Mouse (Mus musculus) left cerebral cortex, postnatal 10 days (tissue): Measurements from ENCODE around the gene Pde4a. TPM values are rescaled to one million over a fixed set of nuclear protein-coding genes. Genes with fewer than 3 reads are reported as not detected.

Experiments
- DNase-seq, 2 experiments: peaks; one replicate each; pipeline ENCODE4 v3.0.0; 2021 to 2022; ENCODE audit warnings: low spot score in 2 of 2, mixed read lengths in 1 of 2; ENCODE audit errors: extremely low spot score in 1 of 2
- intact Hi-C: fragments of 180-260 bp; cut with DNase I; formaldehyde crosslinking; loops from one replicate; pipeline ENCODE4 v1.15.1; 2025
- total RNA-seq, 2 experiments: library from RNA; stranded (reverse); gene quantifications; 2 replicates each; pipeline ENCODE4 v1.2.3; 2021

Pde4a gene
- total RNA-seq, 2 experiments from 2014 or later: 65.6 to 67.5 TPM

DNA sequence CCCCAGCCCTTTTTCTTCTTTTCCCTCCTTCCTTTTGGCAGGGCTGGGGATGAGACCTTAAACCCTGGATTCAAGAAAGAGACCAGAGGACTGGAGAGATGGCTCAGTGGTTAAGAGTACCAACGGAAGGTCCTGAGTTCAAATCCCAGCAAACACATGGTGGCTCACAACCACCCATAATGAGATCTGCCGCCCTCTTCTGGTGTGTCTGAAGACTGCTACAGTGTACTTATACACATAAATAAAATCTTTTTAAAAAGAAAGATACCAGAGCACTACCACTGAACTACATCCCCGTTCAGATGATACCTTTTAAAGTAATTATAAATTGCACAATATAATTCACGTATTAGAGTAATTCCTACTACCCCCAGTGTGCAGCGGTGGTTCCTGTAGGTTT, 67.4 kb downstream of the Pde4a start:
- no peak for DNase-seq
- intact Hi-C loops: no loop called here

DNA sequence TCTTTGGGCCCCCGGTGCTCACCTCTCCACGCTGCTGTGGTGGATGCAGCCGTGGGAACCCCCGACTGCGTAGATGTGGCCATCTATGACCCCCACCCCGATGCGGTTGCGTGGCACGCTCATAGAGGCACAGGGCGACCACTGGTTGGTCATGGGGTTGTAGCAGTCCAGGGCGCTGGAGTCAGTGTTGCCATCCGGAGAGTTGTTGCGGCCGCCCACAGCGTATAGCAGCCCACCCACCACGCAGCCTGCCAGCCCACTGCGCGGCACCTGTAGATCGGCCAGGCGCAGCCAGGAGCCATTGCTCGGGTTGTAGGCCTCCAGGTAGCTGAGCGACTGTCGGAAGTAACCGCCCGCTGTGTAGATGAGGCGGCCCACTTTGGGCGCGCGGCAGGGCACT, 67.9 kb downstream of the Pde4a start:
- DNase-seq: no peak
- intact Hi-C loops: no loop called here

DNA sequence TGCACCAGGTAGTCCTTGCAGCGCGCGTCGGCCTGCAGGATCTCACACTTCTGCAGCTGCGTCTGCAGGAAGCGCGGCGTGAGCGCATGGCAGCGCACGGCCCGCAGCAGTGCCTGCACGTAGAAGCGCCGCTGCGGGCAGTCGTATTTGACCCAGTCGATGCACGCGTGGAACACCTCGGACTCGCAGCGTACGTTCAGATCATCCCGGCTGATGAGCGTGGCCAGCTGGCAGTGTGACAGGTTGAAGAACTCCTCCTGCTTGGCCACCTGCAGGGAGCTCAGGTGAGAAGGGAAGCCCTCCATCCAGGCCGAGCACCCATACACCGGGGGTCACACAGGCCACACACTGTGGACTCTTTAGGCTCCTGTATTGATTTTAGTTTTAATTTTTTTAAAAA, 68.3 kb downstream of the Pde4a start:
- intact Hi-C loops: no loop called here

DNA sequence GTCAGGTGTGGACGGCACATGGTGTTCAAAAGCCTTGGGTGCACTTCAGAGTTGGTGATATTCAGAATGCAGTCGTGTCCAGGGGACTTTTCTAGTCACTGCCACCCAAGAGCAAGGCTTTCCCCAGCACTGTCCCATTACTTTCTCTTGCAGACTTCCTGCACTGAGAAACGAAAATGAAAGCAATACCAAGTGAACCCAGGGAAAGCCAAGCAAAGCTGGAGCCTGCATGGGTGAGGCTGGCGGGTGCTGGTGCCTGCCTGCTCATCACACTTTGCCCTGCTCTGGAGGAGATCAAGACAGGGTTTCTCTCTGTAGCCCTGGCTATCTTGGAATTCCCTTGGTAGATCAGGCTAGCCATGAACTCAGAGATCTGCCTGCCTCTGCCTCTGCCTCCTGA, 69.8 kb downstream of the Pde4a start:
- no peak for DNase-seq
- intact Hi-C loops: no loop called here

More for the DNA sequence above, 68.3 kb downstream of the Pde4a start:
- DNase-seq: no peak

DNA sequence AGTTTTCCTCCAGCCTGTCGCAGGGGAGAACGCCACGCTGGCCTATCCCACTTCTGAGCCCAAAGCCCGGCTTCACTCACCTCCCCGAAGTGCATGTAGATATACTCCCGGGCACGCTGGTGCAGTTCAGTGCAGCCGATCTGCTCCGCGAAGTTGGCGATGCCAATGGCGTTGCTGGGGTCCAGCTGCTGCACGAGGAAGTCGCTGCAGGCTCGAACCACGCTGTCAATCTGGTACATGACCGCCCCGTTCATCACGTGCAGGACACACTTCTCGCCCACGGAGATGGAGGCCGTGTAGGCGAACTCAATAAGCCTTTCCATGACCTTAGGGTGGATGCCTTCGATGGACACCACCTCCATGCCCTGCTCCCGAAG, 71.5 kb downstream of the Pde4a start:
- DNase-seq: no peak
- intact Hi-C loops: no loop called here

DNA sequence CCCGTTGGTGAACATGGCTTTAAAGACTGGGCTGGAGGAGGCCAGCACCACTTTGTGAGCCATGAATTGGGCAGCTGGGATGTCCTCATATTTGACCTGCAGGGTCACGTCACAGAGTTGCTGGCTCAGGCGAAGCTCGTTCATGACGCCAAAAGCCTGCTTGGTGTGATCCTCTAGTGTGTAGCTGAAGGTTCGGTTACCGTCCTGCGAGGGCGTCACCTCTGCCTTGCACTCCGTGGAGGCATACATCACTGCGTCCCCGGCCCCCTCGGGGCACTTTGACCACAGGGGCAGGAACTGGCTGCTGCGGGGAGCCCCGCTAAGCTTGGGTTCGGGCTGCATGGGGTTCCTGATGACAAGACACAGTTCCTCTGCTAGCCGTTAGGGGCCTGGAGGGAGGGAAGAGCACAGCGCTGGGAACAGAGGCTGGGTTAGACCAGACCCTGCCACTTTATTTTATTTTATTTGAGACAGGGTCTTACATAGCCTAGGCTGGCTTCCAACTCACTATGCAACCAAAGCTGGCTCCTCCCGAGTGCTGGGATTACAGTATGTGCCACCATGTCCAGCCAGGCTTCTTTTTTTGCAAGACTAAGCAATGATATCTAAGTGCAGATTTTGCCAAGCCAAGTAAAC, 72.0 kb downstream of the Pde4a start:
- intact Hi-C loops: no loop called here
- peak in 1 of 2 experiments; percentile 57 for DNase-seq

DNA sequence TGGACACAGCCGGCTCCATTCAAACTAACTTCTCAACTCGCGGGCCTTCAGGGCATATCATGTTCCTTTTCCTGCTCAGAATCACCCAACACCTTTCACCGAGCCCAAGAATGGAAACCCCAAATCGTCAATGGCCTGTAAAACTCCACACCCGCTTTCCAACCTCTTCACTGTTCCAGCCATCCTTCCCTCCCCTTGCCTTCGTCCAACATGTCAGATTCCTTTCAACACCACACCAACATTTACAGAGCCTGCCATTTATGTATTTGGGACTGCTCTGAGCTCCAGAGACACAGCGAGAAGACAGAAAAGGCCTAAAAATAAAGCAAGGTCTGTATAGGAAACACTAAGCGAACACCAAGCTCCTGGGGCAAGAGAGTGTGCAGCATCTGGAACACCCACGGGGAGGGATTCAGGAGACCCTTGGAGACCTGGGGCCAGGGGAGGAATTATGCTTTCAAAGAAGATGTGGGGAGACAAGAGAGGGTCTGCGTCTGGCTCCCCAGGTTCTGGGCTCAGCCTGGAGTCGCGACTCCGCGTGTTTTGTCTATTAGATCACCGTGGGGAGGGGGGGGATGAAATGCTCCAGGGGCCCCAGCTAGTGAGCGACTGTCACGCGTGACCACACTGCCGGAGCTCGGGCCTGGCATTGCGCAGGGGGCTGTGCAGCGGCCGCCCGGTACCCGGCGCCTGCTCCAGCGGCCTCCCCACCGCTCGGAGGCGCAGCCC, 72.7 kb downstream of the Pde4a start:
- no peak for DNase-seq
- intact Hi-C loops: no loop called here

DNA sequence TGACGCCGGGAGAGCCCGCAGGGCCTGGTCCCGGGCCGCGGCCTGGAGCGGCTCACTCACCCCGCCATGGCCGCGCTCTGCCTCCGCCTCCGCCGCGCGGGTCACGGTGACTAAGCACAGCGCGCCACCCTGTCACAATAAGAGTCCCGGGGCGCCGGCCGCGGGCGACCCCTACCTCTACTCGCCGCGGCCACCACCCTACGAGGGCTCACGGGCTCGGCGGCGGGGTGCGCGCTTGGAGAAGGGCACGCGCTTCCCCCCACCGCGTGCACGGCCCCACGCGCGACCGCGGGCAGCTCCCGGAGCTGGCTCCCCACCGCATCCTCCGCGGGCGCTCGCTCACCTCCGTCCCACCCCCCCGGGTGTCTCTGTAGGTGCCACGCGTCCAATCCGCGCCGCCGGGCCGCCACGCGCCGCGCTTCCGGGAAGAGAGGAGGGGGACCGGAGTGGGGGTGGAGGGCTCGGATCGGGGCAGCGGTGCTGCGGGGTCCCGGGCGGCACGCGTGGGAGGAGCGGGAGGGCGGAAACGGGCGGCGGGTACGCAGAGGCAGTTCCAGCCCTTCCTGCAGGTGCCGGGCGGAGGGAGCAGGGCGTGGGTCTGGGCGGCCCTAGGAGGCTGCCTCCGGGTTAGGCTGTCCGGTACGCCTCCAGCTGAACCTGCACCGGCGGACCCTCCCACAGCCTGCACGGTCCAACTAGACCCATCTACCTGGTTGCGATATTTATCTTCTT, 73.4 kb downstream of the Pde4a start, which contains the start of gene Keap1:
TSS of gene Keap1 (minus strand) at position 629 of the 732 bp plus-strand sequence.
- intact Hi-C loops: no loop called here
- DNase-seq: peak in 1 of 2 experiments; percentile 88

DNA sequence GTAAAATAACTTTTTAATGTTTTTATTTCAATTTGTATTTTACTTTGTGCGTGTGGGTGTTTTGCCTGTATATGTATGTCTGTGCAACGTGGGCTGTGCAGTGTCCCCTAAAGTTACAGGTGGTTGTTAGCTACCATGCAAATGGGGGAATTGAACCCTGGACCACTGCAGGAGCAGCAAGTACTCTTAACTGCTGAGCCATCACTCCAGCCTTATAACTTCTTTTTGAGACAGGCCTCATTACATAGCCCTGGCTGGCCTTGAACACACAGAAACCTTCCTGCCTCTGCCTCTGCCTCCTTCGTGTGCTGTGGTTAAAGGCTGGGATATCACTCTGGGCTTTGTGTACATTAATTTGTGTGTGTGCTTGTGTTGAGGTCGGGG, 73.9 kb downstream of the Pde4a start:
- no peak for DNase-seq

DNA sequence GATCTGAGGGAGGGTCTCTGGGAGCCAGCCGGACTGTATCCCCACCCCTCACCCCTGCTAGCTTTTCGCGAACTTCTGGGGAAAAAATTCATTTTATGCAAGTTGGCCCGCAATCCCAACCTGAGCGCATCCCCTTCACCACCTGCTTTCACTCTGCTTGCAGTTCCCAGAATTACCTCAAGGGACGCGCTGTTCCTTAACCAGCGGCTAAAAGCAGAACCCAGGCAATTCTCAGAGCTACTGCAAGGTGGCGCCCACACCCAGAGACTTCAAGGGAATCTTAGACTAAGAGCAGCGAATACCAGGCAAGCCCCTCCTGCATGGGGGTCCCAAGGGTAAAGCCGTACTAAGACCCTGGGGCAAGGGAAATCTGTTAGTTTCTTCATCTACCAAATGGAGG, 75.8 kb downstream of the Pde4a start:
- peak; percentile 65 to 87 for DNase-seq
- intact Hi-C loops: no loop called here

More for the DNA sequence above, 73.9 kb downstream of the Pde4a start:
- intact Hi-C loops: no loop called here

DNA sequence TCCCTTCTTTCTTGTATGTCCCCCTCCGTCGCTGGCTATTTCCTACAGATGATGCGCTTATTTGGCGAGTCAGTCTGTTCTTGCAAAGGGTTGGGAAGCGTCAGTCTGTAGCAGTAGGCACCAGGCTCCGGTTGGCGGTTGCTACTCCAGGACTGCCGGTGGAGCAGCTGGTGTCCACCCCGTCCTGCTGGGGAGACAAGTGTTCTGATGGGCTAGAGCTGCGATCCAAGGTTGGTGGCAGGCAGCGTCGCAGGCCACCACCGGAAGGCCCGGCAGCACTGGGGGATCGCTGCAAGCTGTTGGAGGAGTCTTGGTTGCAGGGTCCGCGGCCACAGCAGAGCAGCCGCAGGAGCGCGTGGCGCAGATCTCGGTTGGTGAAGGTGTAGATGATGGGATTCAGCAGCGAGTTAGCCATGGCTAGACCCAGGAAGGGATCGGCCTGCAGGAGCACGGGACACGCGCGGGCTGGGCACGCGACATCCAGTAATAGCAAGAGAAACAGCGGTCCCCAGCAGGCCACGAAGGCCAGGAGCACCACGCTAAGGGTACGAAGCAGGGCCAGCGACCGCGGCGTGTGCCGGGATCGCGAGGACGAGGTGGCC, 78.4 kb downstream of the Pde4a start:
- DNase-seq: no peak
- intact Hi-C loops: no loop called here

DNA sequence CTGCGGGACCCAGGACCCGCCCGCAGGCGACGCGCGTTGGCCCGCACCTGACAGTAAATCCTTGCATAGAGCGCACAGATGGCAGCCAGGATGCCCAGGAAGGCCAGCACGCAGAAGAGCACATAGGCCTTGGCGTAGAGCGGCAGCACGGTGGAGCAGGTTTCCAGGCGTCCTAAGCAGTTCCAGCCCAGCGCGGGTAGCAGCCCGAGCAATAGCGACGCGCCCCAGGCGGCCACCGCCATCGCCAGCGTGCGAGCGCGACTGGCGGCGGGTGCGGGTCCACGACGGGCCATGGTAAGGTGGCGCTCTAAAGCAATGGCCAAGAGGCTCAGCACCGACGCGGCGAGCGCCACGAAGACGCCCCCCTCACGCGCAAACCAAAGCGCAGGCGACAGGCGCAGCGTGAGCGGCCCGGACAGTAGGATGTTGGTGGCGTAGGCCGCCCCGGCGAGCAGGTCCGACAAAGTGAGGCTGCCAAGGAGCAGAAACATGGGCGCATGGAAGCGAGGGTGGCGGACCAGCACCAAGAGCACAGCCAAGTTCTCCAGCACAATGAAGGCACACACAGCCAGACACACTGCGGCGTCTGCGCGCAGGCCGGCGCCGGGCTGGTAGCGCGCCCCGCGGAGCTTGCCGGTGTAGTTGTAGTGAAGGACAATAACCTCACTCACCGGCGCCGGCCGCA, 79.1 kb downstream of the Pde4a start:
- intact Hi-C loops: no loop called here
- DNase-seq: no peak

DNA sequence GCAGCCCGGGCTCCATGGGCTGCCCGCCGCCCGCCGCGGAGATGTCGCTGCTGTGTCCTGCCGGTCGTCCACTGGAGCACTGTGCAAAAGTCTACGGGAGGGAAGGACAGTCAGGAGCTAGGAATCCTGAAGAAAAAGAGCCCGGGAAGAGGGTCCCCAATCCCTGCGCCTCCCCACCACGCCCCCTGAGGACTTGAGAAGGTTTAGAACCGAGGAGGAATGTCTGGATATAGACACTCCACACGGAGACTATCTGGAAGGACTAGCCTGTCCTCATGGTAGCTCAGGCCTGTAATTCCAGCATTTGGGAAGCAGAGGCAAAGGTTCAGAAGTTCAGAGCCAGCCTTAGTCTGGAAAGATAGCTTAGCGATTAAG, 79.6 kb downstream of the Pde4a start:
- DNase-seq: no peak
- intact Hi-C loops: no loop called here

DNA sequence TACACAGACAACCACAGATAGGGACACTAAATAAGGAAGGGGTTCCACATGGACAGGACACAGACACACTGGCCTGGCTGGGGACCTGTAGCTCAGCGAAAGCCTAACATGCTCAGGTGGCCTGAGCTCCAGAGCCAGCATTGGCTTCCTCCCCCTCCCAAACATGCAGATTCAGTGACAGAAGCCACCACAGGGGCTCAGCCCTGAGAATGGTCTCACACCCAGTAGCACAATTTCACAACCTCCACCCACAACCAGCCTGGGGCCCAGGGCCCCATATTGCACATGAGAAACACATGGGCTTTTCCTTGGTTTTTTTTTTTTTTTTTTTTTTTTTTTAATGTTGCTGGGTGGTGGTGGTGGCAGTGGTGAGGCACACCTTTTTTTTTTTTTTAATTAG, 80.8 kb downstream of the Pde4a start:
- DNase-seq: no peak

DNA sequence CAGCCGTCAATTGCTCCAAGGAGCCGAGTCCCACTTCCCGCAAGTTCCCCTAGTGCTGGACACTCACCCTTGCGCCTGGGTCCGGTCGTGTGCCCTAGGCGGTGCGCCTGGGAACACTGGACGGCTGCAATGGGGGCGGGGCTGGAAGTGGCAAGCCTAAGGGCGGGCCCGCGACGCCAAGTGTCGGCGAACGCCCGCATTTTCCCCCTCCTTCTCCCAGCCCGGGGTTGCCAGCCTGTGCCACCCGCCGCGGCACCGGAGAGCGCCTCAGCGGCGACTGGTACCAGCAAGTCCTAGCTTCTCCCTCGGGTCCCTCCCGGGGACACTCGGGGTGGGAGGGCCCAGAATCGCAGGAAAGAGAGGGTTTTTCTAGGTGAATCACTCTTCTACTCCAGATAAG, 82.8 kb downstream of the Pde4a start, which contains the start of gene S1pr5:
TSS of gene S1pr5 (minus strand) at position 118 of the 400 bp plus-strand sequence.
- no peak for DNase-seq
- intact Hi-C loops: no loop called here

More for the DNA sequence above, 80.8 kb downstream of the Pde4a start:
- intact Hi-C loops: no loop called here

DNA sequence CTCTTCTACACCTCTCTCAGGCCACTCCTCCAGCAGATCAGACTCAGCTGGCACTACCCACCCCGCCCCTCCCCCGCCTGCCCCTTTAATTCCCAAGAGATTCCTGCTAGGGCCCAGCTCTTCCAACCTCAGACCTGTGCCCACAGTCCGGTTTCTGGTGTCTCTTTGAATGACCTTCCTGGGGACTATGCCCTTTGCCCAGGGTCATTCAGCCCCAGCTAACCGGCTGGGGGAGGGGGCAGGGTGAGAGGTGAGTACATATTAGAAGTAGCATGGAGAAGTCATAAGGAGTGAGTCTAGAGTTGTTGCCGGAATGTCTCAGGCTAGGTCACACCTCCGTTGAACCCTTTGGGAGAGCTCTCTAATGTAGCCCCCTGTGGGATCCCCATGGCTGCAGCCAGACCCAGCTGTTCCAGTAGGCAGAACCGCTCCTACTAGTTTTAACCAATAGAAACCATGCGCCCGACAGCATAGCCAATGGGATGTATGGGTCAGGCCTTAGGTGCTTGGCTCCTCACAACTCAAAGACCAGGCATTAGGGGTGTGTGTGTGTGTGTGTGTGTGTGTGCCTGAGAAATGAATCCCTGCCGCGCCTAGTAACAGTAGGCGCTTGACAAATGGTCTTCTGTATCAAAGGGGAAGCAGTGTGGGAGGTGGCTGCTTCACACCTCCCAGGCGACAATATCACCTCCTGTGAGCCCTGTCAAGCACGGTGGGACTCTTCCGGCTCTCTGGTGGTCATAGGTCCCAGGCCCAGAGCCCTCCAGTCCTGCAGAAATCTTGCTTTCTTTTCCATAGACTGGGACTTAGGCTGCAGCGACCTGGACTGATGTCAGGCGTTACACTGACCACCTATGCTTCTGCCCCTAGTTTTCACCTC, 84.4 kb downstream of the Pde4a start:
- DNase-seq: no peak
- intact Hi-C loops: no loop called here

DNA sequence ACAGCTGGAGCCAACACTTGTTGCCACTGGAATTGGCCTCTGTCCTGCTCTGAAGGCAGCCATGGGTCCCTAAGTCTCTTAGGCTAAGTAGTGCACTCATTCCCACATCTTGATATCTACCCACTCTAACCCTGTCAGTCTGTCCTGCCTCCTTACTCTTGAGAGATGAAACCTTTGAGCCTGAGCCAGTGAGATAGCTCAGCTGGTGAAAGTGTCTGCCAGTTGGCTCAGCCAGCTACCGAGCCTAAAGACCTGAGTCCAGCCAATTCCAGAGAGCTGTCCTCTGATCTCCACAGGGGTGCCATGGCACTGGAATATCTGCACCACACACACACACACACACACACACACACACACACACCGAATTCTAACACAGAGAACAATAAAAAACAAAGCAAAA, 85.0 kb downstream of the Pde4a start:
- intact Hi-C loops: no loop called here
- DNase-seq: no peak

DNA sequence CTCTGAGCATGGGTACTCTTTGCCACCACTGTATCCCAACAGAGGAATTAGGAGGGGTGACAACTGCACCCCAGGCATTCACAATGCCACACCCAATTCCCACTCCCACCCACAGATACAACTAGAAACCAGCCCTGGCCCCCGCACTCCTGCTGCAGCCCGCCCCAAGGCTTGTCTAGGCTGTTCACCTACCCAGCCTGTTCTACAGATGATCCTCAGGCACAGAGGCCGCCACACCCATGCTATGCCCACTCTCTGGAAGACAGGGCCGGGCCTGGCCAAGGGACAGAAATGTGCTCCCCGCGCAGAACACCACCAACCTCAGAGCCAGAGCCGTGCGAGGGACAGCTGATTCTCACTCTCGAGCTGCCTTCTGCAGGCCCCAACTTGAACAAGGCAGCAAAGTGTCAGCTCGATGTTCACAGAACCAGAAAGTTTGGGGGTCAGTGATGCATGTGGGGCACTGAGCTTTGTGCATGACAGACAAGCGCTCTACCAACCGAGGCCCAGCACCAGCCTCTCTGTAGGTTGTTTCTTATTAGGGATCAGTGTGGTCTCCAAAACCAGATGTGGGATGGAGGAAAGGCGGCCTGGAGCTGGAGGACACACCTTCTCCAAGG, 85.7 kb downstream of the Pde4a start:
- no peak for DNase-seq
- intact Hi-C loops: no loop called here
